Mouse (Mus musculus): ENCODE data around the gene Kcnk3.

Gene Kcnk3

GRCm38 (mm10) chr5:30588301-30588968 is 465 bp downstream of the Kcnk3 start:
- DNase-seq (ENCODE audit: low spot score in 2 of 2), result no peak

DNA sequence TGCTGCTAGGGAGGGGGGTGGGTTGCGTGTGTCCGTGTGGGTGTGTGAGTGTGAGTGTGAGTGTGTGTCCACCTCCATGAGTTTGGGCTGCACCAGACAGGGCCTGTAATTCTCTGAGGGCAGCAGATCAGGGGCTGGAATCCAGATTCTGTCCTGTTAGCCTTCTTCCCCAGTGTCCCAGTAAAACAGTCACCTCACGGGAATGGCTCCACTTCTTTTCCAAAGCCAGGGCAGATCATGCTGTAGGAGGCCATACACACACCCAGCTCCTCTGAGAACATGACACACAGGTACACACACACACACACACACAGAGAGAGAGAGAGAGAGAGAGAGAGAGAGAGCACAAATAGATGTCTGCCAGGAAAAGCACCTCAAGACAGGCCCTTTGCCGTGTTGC is 1.1 kb downstream of the Kcnk3 start:
- DNase-seq (ENCODE audit: low spot score in 2 of 2), result no peak

GRCm38 (mm10) chr5:30589546-30589945 is 1.6 kb downstream of the Kcnk3 start:
- DNase-seq (ENCODE audit: low spot score in 2 of 2), result no peak

DNA sequence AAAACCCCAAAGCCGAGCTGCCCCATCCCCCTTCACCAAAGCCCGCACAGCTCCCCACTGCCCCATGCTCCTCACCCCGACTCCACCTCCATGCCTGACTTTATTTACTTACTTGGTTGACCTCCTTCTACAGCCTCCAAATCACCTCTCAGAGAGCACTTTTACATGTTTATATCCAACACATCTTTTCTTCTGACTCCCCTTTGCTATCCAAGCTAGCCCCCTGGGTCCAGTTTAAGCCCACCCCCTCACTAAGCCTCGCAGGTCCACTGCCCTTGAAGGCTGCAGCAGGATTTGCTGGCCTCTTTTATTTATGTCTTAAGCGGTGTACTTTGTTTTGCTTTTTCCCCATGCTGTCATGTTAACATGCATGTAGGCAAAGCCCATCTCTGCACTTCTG is 2.3 kb downstream of the Kcnk3 start:
- no peak for DNase-seq (ENCODE audit: low spot score in 2 of 2)

DNA sequence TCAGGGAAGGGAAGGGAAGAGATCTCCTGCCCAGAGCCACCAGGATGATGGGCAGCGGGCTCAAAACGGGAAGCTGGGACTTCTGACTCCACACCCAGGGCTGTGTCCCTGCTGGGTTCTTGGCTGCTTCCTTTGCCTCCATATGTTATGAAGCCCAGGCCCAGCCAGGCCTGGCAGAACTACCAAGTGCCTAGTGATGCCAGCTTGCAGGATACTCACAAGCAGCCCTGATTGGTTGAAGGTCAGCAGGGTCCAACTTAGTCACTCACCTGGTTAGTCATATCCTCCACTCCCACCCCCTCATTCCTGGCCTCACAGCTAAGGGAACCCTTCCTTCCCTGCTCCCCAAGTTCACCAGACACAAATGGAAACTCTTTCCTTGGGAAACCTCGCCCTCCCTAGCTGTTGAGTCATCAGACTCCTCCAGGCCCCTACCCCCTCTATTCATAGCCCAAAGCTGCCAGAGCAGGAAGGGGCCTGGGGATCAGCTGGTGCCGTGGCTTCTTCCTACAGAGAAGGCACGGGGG is 3.3 kb downstream of the Kcnk3 start:
- DNase-seq (ENCODE audit: low spot score in 2 of 2), result no peak

- DNase-seq (ENCODE audit: low spot score in 2 of 2), result no peak
Observed at GRCm38 (mm10) chr5:30591786-30592185, 3.8 kb downstream of the Kcnk3 start.

DNA sequence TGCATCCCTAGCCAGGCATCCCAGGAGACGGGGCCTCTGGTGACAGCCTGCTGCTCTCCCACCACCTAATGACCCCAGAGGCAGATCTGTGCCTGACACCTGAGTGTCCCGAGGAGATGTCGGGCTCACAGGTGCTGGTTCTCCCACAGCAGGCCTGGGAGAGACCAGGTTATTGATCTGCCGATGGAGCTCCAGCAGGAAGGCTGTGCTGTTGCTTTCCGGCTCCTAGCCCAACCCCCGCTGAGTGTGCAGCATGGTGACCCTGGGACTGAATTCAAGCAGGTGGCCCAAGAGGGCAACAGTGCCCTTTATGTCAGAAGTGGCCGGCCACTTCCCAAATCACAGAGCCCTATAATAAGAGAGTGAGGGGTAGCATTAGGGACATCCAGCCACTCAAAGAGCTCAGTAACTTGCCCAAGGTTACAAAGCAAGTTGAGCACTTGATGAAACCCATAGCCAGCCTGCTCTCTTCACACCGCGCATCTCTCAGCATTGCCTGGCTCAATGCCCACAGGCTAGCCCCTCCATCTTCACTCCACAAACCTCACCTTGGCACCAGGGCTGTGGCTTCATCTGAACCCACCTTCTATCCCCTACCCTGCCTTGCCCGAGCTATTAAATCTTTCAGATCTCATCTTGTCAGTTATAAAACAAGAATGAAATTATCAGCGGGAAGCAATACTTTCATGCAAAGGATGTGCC is 4.5 kb downstream of the Kcnk3 start:
- no peak for DNase-seq (ENCODE audit: low spot score in 2 of 2)

DNA sequence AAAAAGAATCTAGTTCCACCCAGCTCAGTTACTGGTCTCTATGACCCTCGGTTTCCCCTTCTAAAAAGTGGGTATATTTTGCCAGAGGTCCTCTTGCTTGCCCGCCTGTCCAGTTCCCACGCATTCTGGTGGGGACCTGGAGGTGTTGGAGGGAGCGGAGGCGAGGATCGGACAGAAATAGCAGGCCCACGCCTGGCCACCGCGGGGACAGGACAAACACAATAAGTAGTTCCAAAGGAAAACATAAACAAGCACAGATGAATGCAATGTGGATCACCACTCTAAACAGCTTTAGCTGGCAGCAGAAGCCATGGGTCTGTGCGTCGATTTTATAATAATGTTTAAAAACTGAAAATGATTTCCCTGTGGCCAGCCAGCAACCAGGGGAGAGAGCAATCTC is 5.4 kb downstream of the Kcnk3 start:
- no peak for DNase-seq (ENCODE audit: low spot score in 2 of 2)

DNA sequence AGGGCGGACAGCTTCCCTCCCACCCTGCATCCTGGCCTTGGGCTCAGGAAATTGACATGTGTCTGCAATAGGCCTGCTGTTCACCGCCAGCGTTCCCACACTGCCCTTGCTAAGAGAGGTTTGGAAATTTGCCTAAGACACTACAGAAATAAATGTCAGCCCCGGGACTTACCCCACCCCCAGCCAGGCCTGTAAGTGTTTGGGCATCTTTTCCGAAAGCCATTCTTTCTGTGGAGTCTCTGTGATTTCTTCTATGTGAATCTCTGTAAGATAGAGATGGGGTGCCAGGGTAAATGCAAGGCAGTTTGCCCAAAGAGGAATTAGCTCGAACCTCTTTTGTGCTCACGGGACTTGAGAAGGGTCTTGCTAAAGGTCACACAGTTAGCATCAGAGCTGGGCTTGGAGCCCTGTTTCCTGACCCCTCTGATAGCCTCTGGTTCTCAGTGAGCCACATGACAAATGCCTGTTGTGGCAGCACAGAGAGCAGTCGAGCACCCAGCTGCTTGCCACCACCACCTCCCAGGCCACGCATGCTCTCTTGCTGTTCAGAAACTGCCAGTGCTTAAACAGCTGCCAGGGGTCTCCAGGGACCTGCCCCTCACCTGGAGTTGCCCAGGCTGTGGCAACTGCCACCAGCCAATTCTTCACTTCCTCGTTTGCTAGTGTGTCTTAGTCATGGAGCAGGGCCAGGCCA is 6.0 kb downstream of the Kcnk3 start:
- DNase-seq (ENCODE audit: low spot score in 2 of 2), result peak; percentile 70 to 77

GRCm38 (mm10) chr5:30594953-30595560 is 7.1 kb downstream of the Kcnk3 start:
- no peak for DNase-seq (ENCODE audit: low spot score in 2 of 2)

DNA sequence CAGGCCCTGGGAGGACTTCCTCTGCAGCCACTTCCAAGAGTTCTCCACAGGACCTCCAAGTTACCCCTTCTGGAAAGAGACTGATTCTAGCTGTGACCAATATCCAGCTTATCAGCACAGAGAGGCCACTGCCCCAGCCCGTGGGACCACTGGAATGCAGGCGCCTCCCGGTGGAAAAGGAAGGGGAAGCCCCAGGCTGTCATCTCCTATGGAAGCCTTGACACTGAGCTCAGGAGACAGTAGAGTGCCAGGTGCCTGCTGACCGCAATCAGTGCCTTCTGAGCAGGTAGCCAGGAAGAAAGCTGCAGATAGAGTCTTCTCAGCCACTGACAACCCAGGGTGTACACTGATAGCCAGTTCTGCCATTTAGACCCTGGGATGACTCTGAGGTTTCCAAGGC is 13.4 kb downstream of the Kcnk3 start:
- DNase-seq (ENCODE audit: low spot score in 2 of 2), result no peak

DNA sequence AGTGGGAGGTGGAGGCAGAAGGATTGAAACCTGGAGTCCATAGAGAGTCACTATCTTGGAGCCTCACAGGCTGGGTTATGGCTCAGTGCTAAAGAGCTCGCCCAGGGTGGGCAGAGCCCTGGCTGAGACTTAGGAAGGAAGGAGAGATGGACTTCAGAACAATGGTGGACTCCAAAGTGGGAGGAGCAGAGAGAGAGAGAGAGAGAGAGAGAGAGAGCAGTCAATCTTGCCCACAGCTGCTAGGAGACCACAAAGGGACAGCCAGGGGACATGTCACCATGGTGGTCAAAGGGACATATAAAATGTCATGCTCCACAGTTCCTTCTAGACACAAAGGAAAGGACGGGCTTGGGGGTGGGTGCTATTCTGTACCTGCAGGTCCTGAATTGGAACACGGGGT is 15.3 kb downstream of the Kcnk3 start:
- no peak for DNase-seq (ENCODE audit: low spot score in 2 of 2)

GRCm38 (mm10) chr5:30603926-30604325 is 16.0 kb downstream of the Kcnk3 start:
- DNase-seq (ENCODE audit: low spot score in 2 of 2), result no peak

- no peak for DNase-seq (ENCODE audit: low spot score in 2 of 2)
Observed at GRCm38 (mm10) chr5:30604769-30605188, 16.8 kb downstream of the Kcnk3 start.

GRCm38 (mm10) chr5:30605649-30606048 is 17.7 kb downstream of the Kcnk3 start:
- DNase-seq (ENCODE audit: low spot score in 2 of 2), result no peak

GRCm38 (mm10) chr5:30606424-30607073 is 18.6 kb downstream of the Kcnk3 start:
- DNase-seq (ENCODE audit: low spot score in 2 of 2), result no peak

GRCm38 (mm10) chr5:30609094-30609493 is 21.1 kb downstream of the Kcnk3 start:
- no peak for DNase-seq (ENCODE audit: low spot score in 2 of 2)

DNA sequence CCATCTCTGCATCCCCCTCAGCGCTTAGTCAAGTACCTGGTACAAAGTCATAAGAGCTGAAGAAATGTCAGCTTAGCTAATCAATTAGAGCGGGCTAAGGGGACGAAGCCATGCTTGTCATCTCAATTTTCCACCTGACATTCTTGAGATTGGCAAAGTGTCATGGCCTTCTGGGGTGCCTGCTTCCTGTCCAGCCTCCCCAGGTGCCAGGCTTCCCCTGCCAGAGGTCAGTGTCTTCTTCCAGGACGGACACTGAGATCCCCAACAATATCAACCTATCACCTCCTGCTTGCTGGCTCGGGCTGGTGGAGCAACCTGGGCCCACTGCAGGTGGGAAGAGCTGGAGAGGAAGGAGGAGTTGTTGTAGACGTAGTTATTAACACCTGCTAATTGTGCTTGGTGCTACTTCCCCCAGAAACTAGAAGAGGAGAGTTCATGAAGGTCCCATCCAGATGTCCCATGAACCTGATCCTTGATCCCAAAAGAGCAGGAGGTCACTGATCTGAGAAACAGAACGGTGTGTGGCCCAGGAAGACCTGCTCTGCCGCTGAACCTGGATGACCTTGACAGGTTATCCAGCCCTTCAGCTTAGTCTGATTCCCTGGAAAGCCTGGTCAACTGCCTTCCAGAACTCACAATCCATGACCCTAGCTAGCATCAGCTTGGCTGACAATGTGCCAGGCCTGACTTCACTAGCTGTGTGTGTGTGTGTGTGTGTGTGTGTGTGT is 22.1 kb downstream of the Kcnk3 start:
- no peak for DNase-seq (ENCODE audit: low spot score in 2 of 2)

DNA sequence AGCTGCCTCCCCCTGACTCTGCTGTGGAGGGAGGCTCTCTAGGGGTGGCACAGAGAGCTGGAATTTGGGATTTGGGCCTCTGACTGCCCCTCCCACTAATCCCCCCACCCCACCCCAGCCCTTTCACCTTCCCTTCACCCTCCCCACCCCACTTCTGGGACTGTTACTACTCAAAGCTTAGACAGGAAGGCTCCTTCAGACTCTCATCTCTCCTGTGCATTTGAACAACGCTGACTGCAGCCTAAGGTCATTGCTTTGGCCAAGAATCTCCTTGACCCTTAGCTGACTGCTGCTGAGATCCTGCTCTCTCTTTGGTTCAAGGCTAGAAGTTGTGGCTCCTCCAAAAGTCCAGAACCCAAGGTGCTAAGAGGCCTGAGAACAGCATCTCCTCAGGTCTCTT is 23.1 kb downstream of the Kcnk3 start:
- DNase-seq (ENCODE audit: low spot score in 2 of 2), result no peak

DNA sequence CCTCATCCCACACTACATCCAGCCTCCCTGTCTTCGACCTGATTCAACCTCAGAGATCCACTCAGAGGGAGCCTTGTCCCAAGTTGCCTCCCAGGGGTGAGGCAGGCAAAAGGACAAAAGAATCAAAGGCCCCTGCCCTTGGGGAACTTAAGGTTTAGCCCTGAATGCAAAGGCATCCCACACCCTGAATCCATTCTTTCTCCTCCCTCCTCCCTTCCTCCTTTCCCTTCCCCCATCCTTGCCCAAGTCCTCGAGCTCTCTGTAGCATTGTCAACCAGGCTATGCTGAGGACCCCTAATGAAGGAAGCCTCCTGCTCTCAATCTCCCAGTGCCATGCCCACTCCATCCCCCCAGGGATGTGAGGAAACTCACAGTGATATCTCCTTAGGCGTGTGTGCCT is 23.7 kb downstream of the Kcnk3 start:
- DNase-seq (ENCODE audit: low spot score in 2 of 2), result no peak

DNA sequence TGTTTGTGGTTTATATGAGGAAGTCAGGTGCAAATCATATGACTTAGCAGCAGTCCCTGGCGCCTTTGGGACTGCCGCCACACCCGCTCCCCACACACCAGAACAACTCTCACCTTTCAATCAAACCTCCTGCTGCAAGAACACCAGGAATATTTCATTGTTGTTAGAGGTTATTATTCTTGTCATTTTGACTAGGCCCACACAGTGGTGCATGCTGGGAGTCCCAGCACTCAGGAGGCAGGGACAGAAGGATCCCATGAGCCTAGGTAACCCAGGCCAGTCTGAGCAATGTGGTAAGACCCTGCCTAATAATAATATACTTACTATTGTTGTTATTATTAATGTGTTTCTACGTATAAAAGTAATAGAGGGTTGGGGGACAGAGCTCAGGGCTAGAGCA is 24.6 kb downstream of the Kcnk3 start:
- no peak for DNase-seq (ENCODE audit: low spot score in 2 of 2)

Data from spleen, postnatal 36 days (tissue).